Mouse (Mus musculus): ENCODE measurements at regions not wholly inside any gene's neighbourhood (a gene's known extent, or its start where the extent isn't known, plus 50 kb on each side); places are given as distances from the start of the nearest gene placed in this dataset.

DNA sequence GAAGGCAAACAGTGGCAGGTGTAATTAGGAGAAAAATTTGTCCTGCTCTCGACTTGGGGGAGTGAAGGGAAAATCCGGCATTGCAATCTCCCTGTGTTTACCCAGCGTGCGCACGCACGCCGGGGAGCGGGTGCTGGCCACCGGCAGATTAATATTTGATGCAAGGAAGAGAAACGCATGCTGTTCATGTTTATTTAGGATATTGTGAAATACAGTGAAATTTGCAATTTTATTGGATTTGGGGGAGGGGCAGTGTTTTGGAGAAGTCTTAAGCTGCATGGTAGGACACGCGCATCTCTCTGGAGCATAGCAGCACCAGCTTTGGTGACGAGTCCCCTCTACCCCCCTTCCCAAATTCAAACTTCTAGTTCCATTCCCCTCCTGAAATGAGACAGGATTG lies 136.4 kb downstream of the Mrm1 start:
- DNase-seq: no peak
- Histone ChIP-seq H3K4me1 (ENCODE audit: insufficient read depth) (no peaks in the 10 kb centered on the region), H3K4me3 (ENCODE audit: low read depth, low read length) (no peak overlapping the region), H3K4me2 (no peak overlapping the region), H3K9me3 (ENCODE audit: low read depth, low read length) (no peaks in the 10 kb centered on the region), H3K9ac (no peak overlapping the region), H3K36me3 (ENCODE audit: insufficient read depth) (no peaks in the 10 kb centered on the region), H3K27ac (ENCODE audit: low read depth) (no peak overlapping the region), H3K27me3 (ENCODE audit: insufficient read depth, low read length) (no peaks in the 10 kb centered on the region)
- no peak for ATAC-seq (ENCODE audit: insufficient read depth)
- 62% methylated on average over 13 of the region's 13 CpGs for WGBS
- no peak for TF ChIP-seq CTCF (IDR thresholded peaks at IDR 0.05; ENCODE audit: low read depth)

DNA sequence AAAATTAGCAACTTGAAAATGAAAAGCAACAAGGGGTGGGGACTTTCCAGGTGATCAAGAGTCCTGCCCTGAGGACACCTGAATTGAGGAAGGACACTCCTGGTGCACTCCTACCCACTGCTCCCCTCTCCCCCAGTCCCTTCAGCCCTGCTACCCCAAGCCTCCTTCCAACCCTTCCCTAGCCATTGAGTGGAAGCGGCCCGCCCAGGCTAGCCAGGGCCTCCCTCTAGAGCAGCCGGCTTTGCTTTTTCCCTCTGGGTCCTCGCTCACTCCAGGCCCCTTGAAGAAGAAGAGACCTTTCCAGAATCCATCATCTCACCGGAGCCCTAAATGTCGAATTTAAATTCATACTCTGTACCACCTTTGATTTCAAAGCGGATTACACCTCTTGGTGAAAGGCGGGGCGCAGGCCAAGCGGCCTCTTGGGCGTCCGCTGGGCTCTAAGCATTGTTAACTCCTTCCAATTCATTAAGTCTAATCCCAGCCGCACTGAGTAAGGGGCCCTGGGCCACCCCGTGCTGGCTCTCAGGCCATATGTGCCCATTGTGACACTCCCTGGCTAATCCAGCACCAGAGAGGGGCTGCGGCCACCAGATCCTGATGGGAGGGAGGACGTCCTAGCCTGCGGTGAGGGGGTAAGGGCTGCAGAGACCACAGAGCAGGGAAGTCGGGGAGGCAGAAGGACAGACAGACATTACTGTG lies 142.8 kb downstream of the Mrm1 start:
- 44% methylated on average over 18 of the region's 18 CpGs for WGBS
- Histone ChIP-seq H3K4me2 (no peak overlapping the region), H3K4me1 (ENCODE audit: insufficient read depth) (no peaks in the 10 kb centered on the region), H3K27ac (ENCODE audit: low read depth) (no peak overlapping the region), H3K27me3 (ENCODE audit: insufficient read depth, low read length) (no peaks in the 10 kb centered on the region), H3K36me3 (ENCODE audit: insufficient read depth) (no peaks in the 10 kb centered on the region), H3K4me3 (ENCODE audit: low read depth, low read length) (no peak overlapping the region), H3K9ac (no peak overlapping the region), H3K9me3 (ENCODE audit: low read depth, low read length) (no peaks in the 10 kb centered on the region)
- ATAC-seq (ENCODE audit: insufficient read depth) (no peak), DNase-seq (no peak)
- no peak for TF ChIP-seq CTCF (IDR thresholded peaks at IDR 0.05; ENCODE audit: low read depth)

DNA sequence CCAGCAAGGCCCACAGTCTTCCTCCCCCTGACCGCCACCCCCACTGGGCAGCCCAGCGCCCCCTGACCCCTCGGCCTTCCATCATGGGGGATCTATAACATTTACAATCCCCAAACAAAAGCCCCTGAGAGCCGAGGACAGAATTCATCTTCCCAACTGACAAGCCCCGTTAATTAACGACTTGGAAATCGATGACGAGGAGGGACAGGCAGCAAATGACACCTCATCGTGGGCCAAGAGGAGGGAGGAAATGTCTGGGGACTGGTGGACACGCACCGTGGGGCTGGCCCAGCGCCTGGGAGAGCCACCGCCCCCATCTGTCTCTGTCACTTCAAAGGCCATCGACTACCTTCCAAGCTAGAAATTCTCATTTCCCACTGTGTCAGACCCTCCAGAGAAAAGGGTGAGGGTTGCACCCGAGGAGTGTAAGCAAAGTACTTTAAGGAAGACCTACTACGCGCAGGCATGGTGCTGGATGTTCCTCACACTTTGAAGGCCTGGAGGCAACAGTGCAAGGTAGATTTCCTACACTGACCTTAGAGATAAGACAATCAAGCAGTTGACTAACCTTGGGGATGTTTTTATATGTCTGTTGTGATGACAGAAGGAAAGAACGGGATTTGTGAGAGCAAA lies 146.4 kb downstream of the Mrm1 start:
- Histone ChIP-seq H3K9me3 (ENCODE audit: low read depth, low read length) (no peaks in the 10 kb centered on the region), H3K4me1 (ENCODE audit: insufficient read depth) (no peaks in the 10 kb centered on the region), H3K4me3 (ENCODE audit: low read depth, low read length) (no peak overlapping the region), H3K4me2 (no peak overlapping the region), H3K9ac (no peak overlapping the region), H3K36me3 (ENCODE audit: insufficient read depth) (no peaks in the 10 kb centered on the region), H3K27me3 (ENCODE audit: insufficient read depth, low read length) (no peaks in the 10 kb centered on the region), H3K27ac (ENCODE audit: low read depth) (no peak overlapping the region)
- DNase-seq: no peak
- ATAC-seq (ENCODE audit: insufficient read depth): no peak
- no peak for TF ChIP-seq CTCF (IDR thresholded peaks at IDR 0.05; ENCODE audit: low read depth)
- WGBS: 18% methylated on average over 18 of the region's 18 CpGs

DNA sequence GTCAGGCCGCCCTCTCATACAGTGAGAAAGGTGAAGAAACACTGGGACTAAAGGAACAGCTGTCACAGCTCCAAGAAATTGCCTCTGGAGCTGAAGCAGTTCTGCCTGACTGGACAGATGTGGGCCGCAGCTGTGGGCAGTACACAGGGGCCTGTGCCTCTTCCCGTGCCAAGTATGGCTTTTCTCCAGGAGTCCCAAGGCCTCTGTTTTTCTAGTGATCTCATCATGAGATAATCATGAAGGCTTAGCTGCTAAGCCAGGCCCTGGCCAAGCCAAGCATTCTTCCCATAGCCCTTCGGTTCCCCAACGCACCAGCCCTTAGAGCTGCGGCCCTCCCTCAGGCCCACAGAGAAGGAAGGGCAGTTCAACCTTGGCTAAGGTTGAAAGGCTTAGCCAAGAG lies 146.2 kb upstream of the Lhx1 start:
- TF ChIP-seq CTCF (IDR thresholded peaks at IDR 0.05; ENCODE audit: low read depth): no peak
- Histone ChIP-seq H3K36me3 (ENCODE audit: insufficient read depth) (no peaks in the 10 kb centered on the region), H3K4me1 (ENCODE audit: insufficient read depth) (no peaks in the 10 kb centered on the region), H3K27me3 (ENCODE audit: insufficient read depth, low read length) (no peaks in the 10 kb centered on the region), H3K9ac (no peak overlapping the region), H3K4me2 (no peak overlapping the region), H3K27ac (ENCODE audit: low read depth) (no peak overlapping the region), H3K9me3 (ENCODE audit: low read depth, low read length) (no peaks in the 10 kb centered on the region), H3K4me3 (ENCODE audit: low read depth, low read length) (no peak overlapping the region)
- 64% methylated on average over 6 of the region's 6 CpGs for WGBS
- no peak for DNase-seq
- ATAC-seq (ENCODE audit: insufficient read depth): no peak

DNA sequence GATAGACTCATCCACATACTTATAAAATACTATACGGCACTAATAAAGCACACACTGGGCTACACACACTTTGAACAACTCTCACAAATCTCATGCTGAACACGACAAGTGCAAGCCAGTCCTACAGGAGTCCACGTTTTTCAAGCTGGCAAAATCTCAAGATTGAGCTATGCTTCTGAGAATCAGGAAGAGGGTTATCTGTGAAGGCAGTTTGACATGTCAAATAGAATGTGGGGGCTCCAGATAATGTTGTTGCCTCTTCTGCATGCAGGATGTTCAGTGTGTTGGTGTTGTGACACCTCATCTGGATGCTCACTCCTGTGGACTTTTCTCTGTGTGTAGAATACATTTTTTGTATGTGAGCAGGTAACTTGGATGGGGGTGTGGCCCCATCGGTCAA lies 142.4 kb upstream of the Lhx1 start:
- Histone ChIP-seq H3K4me3 (ENCODE audit: low read depth, low read length) (no peak overlapping the region), H3K4me2 (no peak overlapping the region), H3K4me1 (ENCODE audit: insufficient read depth) (no peaks in the 10 kb centered on the region), H3K36me3 (ENCODE audit: insufficient read depth) (no peaks in the 10 kb centered on the region), H3K27me3 (ENCODE audit: insufficient read depth, low read length) (no peaks in the 10 kb centered on the region), H3K27ac (ENCODE audit: low read depth) (no peak overlapping the region), H3K9ac (no peak overlapping the region), H3K9me3 (ENCODE audit: low read depth, low read length) (no peaks in the 10 kb centered on the region)
- DNase-seq: no peak
- 72% methylated on average over 4 of the region's 4 CpGs for WGBS
- ATAC-seq (ENCODE audit: insufficient read depth): no peak
- TF ChIP-seq CTCF (IDR thresholded peaks at IDR 0.05; ENCODE audit: low read depth): no peak

DNA sequence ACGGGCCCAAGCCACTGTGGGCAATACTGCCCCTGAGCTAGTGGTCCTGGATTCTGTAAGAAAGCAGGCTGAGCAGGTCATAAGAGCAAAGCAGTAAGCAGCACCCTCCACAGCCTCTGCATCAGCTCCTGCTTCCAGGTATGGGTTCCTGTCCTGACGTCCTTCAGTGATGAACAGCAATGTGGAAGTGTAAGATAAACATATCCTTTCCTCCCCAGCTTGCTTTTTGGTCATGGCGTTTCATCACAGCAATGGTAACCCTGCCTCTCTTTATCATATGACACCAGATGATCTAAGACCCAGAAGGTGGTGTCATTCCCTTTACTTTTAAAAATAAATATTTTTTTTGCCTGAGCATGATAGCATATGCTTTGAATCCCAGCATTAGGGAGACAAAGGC lies 138.9 kb upstream of the Lhx1 start:
- WGBS: 35% methylated on average over 3 of the region's 3 CpGs
- H3K27ac ChIP-seq (ENCODE audit: low read depth): no peak overlapping the region
- DNase-seq (no peak), ATAC-seq (ENCODE audit: insufficient read depth) (no peak)
- no peaks in the 10 kb centered on the region for H3K4me1 ChIP-seq (ENCODE audit: insufficient read depth)
- H3K36me3 ChIP-seq (ENCODE audit: insufficient read depth): no peaks in the 10 kb centered on the region
- H3K4me2 ChIP-seq: no peak overlapping the region
- no peaks in the 10 kb centered on the region for H3K27me3 ChIP-seq (ENCODE audit: insufficient read depth, low read length)
- H3K9me3 ChIP-seq (ENCODE audit: low read depth, low read length): no peaks in the 10 kb centered on the region
- TF ChIP-seq CTCF (IDR thresholded peaks at IDR 0.05; ENCODE audit: low read depth): no peak
- H3K9ac ChIP-seq: no peak overlapping the region
- no peak overlapping the region for H3K4me3 ChIP-seq (ENCODE audit: low read depth, low read length)

DNA sequence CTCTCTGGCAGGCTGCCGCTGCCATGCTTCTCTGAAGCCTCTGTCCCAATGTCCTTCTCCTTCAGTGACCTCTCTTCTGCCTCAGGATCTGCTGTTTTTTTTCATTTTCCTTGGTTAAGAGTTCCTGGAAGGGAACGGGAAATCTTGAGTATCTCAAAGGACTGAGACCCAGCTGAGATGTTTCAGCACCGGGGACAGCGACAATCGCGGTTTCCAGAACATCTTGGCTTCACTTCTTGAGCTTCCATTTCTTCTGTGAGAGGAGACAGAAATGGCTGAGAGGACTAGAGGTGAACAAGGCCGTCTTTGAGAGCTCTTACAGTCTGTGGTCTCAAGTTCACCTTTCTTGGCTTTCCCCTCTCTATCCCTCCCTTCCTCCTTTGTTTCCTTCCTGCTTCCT lies 136.6 kb upstream of the Lhx1 start:
- no peaks in the 10 kb centered on the region for H3K36me3 ChIP-seq (ENCODE audit: insufficient read depth)
- H3K4me3 ChIP-seq (ENCODE audit: low read depth, low read length): no peak overlapping the region
- no peaks in the 10 kb centered on the region for H3K9me3 ChIP-seq (ENCODE audit: low read depth, low read length)
- TF ChIP-seq CTCF (IDR thresholded peaks at IDR 0.05; ENCODE audit: low read depth): no peak
- H3K27ac ChIP-seq (ENCODE audit: low read depth): no peak overlapping the region
- no peak overlapping the region for H3K9ac ChIP-seq
- H3K4me1 ChIP-seq (ENCODE audit: insufficient read depth): no peaks in the 10 kb centered on the region
- ATAC-seq (ENCODE audit: insufficient read depth): no peak
- no peak overlapping the region for H3K4me2 ChIP-seq
- peak; percentile 92 for DNase-seq
- no peaks in the 10 kb centered on the region for H3K27me3 ChIP-seq (ENCODE audit: insufficient read depth, low read length)
- WGBS: 6% methylated on average over 7 of the region's 7 CpGs

All from lung, embryonic 14.5 days (tissue).